Mouse (Mus musculus) embryo, embryonic 11.5 days (tissue): ENCODE measurements around the gene Tmprss7.

ENCODE experiments used
- DNase-seq: peaks from one replicate; pipeline ENCODE4 v3.0.0-alpha.2; 2012; ENCODE audit warnings: low read depth, low spot score

The Tmprss7 gene

DNA sequence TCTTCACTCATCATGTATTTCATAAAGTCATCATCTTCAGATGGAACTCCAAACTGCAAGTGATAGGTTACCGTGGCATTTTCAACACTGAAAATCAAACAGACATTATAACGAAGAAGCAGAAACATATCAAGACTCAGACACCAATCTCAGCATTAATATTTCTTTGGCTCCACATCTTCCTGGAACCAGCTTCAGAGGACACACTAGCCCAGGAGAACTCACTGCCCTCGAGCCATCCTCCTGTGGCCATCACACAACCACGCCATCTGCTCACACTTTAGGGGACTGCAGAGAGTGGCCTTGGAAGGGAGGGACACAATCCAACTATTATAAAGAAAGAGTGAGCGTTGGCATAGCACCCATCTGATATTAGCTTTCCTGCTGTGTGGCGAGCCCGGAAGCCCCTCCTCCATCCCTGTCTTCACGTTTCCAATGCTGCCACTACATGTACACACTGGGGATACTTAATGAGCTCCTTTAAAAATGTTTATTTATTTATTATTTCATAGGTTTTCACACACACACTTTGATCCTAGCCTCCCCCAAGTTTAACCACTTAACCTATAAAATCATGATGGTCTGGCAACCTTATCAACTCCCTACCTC, 63.9 kb downstream of the Tmprss7 start:
- DNase-seq = no peak

DNA sequence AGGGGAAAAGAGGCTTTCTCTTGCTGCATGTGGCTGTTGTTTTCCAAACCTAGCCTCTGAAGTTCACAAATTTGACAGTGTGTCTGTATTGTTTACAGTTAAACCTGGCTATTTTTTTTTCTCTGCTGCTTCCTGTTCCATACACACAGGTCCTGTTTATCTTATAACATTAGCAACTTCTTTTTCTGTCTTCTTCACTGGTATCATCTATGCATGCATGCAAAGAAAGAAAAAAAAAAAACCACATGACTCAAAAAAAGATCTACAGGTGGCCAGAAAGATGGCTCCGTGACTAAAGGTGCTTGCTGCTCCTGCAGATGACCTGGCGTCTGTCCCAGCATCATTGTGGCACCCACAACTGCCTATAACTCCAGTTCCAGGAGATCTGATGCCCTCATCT, 68.1 kb downstream of the Tmprss7 start:
- no peak for DNase-seq

DNA sequence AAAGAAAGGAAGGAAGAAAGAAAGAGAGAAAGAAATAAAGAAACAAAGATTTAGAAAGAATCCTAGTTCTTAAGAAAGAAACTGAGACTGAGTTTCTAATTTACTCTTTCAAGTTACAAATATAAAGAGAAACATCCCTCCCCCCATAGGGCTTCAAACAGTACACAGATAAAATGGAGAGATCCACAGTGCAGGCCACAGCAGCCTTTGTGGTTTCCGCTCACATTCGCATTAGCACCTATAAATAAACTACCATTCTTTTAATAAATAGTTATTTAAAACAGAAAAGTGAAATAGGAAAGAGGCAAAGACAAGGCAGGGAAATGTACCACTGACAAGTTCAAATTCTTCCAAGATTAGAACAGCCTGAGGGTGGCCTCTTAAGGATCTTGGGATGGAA, 68.7 kb downstream of the Tmprss7 start:
- DNase-seq = no peak

DNA sequence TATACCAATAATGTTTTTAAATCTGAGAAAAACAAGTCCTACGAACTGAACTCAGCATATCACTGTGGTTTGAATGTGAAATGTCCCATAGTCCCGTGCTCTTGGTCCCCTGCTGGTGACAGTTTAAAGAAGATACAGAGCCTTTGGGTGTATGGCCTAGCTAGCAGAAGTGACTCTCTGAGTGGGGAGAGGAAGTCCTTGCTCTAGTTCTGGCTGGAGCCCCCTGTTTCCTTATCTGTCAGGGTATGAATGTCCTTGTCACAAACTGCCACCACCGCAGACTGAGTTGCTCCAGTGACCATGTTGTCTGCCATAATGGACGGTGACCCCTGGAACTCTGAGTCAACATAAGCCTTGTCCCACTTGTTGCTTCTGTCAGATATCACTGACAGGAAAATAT, 70.2 kb downstream of the Tmprss7 start:
- no peak for DNase-seq

- DNase-seq = no peak
These were observed 73.6 kb downstream of the Tmprss7 start for GRCm38 (mm10) chr16:45619751-45620375.

DNA sequence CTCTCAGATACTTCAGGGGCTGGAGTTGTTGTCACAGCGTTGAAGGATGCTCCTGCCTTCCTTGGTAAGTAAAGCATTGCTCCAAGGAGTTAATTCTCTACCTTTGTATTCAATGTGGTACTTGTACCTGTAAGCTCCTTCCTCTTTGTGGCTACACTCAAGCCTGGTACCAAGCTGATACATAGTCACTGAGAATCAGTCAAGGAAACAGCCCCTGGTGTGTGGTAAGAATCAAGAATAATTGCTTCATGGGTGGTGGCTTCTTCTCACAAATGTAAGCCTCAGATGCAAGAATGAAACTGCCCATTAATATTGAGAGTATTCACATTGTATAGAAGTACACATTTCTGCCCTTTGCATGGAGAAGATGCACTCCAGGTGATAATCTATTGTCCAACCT, 77.5 kb downstream of the Tmprss7 start:
- DNase-seq = no peak

- DNase-seq = no peak
These were observed 80.2 kb downstream of the Tmprss7 start for GRCm38 (mm10) chr16:45613247-45613646.

GRCm38 (mm10) chr16:45610267-45610666, 83.2 kb downstream of the Tmprss7 start, which contains the start of gene Gcsam:
TSS of gene Gcsam (plus strand) at chr16:45610380.
- no peak for DNase-seq

DNA sequence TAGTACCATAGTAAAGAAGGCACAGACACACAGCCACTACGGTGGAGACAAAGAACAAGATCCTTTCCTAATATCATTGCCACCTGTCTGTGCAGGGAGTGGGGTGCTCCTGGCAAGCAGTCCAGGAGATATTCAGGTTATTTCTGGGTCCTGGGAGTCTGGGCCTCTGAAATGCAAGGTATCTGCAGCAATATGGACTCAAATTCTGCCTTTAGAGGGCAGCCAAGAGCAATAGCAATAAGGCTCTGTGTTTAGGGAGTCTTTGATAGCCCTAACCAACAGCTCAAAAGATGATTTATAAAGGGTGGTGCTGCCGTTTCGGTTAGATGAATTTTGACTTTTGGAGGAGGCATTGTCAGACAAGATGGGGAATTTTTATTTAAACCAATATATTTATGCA, 84.2 kb downstream of the Tmprss7 start:
- no peak for DNase-seq

- no peak for DNase-seq
These were observed 84.9 kb downstream of the Tmprss7 start for GRCm38 (mm10) chr16:45608481-45608954.
